Mouse (Mus musculus) brain, adult 2 months (tissue): ENCODE results near the gene Alad.

Experiments used
- DNase-seq: peaks from one replicate; pipeline ENCODE4 v3.0.0; 2011; ENCODE audit warnings: low read depth, low spot score

Alad gene

GRCm38 (mm10) chr4:62519849-62520233, at the start of gene Alad:
Gene Alad (minus strand): TSS chr4:62519918.
- peak; percentile 96 for DNase-seq

DNA sequence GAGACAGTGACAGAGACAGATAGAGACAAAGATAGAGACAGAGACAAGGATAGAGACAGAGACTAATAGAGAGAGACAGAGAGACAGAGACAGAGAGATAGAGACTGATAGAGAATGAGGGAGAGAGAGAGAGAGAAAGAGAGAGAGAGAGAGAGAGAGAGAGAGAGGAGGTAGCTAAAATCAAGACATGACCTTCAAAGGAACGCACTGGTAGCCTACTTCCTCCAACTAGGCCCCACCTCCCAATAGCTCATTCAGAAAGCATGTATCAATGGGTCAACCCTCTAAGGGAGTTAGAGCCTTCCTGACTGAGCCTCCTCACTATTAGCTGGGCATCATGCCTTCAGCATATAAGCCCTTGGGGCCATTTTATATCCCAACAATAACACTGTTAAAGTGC, 48.6 kb upstream of the Alad start:
- DNase-seq: no peak

- peak; percentile 86 for DNase-seq
Observed at GRCm38 (mm10) chr4:62567696-62568095, 48.0 kb upstream of the Alad start.

DNA sequence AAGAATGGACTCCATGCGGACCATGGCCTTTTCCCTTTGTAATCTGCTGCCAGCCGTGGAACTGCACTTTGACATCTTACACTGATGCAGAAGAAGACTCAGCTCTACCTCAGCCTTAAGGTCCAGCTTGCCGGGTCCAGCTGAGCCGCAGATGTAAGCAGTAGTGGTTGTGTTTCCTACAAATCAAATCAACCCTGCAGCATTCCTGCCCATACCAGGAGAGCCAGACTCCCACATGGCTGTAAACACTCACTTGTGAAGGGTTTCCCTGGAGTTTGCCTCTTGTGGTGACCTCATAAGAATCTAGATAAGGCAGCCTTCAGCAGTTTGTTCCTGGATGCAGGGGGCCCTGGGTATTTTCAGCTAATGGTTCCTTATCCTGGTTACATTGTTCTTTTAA, 46.8 kb upstream of the Alad start:
- DNase-seq: no peak

DNA sequence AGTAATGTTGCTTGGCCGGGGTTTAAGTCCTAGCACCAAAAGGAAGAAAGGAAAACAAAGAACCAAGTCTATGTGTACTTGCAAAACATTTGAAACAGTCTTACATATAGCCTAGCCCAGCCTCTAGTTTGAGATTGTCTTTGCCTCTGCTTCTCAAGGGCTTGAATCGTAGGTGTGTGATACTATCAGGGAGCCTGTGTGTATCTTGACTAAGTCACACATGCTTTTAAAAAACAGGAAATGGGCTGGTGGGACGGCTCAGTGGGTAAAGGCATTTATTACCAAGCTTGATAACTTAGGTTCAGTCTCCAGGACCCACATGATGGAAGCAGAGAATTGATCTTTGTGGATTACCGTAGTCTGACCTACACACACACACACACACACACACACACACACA, 42.3 kb upstream of the Alad start:
- DNase-seq: no peak

GRCm38 (mm10) chr4:62561630-62562001, 41.9 kb upstream of the Alad start:
- DNase-seq: no peak

DNA sequence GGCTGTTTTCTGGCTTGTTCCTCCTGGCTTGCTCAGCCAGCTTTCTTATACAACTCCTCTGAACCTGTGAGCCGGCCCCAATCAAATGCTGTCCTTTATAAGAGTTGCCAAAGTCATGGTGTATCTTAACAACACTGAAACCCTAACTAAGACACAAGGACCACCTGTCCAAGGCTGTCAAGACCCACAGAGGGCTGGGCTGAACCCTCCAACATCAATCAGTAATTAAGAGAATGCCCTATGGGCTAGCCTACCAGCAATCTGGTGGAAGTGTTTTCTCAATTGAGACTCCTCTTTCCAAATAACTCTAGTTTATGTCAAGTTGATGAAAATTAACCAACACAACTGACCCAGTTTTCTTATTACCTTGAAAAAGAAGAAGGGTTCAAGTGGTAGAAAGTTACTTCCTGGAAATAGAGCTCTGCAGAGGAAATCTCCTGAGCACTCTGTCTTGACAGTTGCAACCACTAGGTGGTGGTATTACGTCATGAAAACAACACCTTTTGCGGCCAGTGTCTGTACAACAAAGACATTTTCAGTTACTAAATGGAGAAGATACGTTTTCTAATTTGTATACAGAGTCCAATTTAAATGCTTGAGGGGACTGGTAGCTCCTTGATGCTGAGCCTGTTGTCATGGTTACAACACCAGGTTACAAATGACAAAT, 41.4 kb upstream of the Alad start:
- peak; percentile 90 for DNase-seq

DNA sequence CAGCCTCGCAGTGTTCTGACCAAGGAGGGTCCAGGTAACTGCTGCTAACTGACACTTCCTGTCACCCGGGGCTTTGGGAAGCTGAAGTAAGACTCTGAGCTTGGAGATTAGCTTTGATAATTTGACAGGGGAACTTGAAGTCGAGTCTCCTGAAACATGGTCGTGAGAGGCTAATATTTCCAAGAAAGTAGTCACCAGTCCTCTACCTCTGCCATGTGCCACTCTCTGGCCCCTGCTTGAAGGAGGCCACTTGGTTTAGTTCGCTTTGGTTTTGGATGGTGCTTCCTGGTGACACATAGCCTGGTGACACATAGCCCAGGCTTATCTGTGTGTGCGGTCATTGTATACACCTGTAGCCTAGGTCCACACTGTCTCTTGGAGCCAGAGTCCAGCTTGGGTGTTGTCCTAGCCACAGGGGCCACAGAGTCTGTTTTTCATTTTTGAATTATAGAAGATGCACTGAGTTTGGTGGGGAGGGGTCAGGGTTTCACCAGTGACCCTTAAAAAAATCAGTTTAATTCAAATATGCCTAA, 40.1 kb upstream of the Alad start, which contains the start of gene Rgs3:
Gene Rgs3, plus strand, starts transcription at position 51 of the 533 bp plus-strand sequence.
- no peak for DNase-seq

- DNase-seq: peak; percentile 67
Observed at GRCm38 (mm10) chr4:62557436-62557835, 37.7 kb upstream of the Alad start.

- no peak for DNase-seq
Observed at GRCm38 (mm10) chr4:62551966-62552365, 32.2 kb upstream of the Alad start.

DNA sequence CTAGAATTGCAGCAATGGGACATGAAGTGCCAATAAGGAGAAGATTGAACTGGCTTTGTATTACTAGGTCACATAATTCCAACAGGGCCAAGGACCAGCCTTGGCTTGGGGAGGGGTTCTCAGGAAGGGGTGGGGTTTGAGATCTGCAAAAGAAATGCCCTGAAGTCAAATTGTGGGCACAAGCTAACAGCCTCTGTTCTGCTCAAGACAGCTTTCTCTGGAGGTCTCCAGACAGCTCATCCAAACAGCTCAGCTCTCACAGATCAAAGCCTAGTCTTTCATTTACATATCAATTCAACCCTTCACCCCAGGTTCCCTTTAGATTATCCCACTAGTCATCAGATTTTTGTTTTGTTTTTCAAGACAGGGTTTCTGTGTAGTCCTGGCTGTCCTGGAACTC, 25.1 kb upstream of the Alad start:
- no peak for DNase-seq

DNA sequence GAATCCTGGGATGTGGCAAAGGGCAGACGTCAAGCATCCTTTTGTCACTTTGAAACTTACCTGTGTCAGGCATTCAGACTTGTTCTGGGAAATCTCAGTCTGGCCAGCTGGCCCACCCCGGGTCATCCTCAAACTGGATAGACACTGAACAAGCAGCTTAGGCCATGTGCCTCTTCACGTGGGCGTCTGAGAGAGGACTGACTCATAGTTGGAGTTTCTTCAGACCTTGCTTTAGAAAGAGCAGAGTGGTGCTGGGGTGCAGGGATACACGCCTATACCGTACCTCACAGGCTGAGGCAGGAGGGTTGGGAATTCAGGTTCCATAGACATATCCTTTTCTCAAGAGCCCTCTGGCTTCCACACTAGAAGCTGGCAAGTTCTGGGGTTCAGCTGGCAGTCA, 24.1 kb upstream of the Alad start:
- DNase-seq: no peak

GRCm38 (mm10) chr4:62541802-62542201, 22.1 kb upstream of the Alad start:
- DNase-seq: no peak

DNA sequence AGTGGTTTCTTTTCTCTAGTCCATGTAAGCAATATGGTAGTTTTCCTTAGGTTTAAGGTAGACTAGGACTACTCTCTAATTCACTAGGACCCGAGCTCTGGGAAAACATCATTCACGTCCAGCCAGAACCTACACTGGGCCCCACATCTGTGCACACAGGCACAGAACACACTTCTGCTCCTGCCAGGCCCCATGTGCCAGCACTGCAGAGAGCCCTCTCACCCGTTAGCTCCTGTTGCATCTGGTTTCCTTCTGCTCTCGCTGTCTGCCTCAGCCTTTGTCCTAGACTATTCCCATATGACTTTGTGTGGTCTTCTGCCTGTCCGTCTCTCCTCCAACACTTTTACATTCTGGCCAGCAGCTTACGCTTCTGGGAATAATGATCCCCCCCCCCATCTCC, 14.0 kb upstream of the Alad start:
- no peak for DNase-seq

GRCm38 (mm10) chr4:62527655-62528054, 7.9 kb upstream of the Alad start:
- DNase-seq: no peak

DNA sequence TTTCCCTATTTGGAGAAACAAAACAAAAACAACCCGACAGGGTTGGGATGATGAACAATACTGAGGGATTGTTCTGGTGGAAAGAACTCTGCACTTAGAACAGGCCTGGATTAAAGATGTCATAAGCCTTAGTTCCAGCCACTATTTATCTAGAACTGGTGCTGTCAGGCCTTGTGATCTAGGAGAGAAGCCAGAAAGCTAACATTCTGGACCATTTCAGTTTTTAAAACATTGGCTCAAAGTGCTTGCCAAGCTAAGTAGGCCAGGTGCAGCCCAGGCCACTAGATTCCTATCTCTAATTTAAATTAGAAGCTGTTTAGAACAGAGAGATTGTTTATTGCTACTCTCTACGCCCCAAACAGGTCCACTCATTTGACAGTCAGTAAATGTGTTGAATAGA, 6.5 kb upstream of the Alad start:
- DNase-seq: no peak

DNA sequence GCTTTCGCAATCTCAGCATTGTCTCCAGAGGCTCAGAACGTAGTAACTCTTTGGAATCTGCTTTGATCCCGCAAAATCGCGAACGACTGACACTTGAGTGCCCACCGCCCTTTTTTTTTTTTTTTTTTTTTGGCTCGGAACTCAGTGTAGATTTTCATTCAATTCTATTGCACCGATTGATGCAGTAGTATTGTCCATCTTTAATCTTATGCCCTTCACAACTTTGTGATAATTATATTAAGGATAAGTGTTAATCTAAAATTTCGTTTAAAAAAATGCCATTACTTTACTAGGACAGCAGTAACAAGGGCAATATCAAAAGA, 5.7 kb upstream of the Alad start:
- no peak for DNase-seq

DNA sequence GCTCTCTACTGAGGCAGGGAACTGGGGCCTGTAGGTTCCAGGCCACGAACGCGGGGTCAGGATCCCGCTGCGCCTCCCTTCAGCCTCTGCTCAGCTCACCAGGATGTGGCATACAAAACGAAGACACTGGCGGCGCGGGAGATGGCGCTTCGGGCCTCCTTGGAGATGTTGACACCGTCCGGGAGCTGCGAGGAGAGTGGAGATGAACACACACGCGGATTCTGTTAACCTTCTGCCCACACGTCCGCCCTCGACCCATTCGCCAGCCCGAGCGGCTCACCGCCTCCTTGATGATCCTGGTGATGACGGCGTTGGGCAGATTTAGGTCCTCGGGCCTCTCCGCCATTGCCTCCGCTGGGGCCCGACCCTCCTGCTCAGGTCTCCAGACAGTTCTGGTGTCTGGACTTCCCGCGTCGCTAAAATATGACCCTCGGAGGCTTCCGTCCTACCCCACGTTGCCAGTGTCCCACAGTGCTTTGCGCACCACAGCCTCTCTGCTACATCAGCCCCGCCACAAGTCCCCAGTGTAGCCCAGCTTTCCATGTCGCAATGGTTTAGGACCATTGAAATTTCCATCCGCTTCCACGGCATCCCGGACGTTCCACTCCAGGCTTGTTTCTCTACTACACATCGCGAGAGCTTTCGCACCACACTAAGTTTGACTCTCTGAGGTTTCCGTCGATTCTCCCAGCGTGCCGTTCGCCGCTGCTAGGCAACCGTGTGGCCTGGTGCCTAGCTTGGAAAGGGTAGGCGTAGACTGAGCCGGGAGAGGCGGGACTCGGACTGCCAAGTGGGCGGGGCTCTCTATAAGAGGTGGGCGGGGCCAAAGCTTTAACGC, 5.2 kb upstream of the Alad start, which contains the start of the genes Pole3 and 4933430I17Rik:
Gene Pole3, minus strand, starts transcription at position 418 of the 838 bp plus-strand sequence.
Gene 4933430I17Rik, plus strand, starts transcription at position 719 of the 838 bp plus-strand sequence.
- DNase-seq: peak; percentile 98

GRCm38 (mm10) chr4:62520892-62521400, 1.2 kb upstream of the Alad start:
- DNase-seq: no peak

DNA sequence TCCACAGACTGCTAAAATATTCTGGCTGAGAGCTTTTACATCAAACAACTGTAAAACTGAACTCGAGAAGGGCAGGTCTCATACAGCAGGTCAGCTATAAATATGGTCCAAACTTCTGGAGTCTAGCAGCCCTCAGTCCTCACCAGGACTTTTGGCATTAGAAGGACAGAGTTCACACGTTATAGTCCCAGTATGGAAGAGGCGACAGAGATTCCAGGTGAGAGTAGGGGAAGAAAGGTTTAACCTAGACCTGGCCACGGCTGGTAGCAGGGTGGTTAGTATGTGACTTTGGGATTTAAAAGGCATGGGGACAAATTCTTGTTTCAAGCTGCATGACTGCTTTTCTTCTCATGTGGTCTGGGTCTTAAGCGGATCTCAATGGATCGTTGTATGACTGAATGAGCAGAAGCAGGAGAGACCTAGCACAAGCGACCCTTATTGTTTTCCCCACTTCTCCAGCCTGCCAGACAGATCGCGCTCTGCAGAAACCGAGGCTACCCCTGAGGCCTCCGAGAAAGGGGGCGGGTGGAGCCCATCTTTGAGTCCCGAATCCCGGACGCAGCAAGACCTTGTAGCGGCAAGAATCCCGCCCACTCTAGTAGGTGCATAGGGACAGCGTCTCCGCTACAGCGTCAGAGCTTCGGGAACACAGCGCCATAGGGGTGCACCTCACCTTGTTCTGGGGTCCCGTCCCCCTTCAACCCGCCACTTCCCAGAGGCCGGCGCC, 433 bp downstream of the Alad start:
- no peak for DNase-seq

- DNase-seq: peak; percentile 95
Observed at GRCm38 (mm10) chr4:62518416-62519121, 1.1 kb downstream of the Alad start.
